Mouse (Mus musculus) frontal cortex, postnatal 36 days (tissue): ENCODE data around the gene Cyb5b.
"Not testable (repeated sequence)": the region's sequence is repeated elsewhere in the genome, so short reads cannot be mapped to it uniquely, and the experiment has no call there.

Experiments
- DNase-seq, 2 experiments: peaks; one replicate each; pipeline ENCODE4 v3.0.0; 2022; ENCODE audit warnings: low spot score in 2 of 2

Gene Cyb5b

DNA sequence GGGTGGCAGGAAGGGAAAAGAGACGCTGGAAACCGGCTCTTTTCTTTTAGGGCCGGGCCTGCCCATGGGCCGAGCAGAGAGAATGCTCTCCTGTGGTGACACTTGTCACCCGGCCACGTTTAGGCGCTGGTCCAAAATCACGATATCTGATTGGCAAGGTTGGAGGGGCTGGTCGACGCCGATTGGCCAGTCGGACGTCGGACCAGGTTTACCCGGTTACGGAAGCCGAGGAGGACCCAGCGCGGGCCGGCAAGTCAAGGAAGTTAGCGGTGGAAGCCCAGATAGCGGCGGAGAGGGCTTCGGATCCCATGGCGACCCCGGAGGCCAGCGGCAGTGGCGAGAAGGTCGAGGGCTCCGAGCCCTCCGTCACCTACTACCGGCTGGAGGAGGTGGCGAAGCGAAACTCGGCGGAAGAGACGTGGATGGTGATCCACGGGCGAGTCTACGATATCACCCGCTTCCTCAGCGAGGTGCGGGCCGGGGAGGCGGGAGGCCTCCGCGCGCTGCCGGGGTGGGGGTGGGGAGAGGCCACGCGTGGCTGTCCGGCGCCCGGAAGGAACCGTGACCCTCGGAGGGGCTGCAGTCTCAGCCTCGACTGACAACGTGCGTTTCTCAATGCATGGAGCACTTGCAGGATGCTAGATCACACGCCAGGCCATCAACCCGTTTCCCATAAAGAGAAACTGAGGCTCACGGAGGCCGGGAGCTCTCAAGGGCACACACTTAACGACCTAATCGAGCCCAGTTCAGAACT lies at the start of gene Cyb5b:
Gene Cyb5b, plus strand, starts transcription at position 237 of the 754 bp plus-strand sequence.
- DNase-seq: peak; percentile 94 to 95

DNA sequence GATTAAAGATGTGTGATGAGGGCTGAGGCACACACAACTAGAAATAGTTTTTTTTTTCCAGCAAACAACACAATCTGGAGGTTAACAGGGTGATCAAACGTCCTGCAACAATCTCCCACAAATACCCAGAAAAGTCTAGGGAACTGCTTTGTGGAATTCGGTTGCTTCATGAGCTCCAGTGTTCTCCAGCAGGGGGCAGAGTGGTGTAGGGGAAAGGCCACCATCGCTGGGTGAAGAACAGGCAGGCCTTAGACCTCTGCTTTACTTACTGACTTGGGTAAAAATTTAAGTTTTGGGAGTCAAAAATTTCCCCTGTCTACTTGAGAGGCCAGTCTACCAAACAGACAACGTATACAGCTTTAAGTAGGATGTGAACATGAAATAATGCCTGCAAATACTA lies 45.9 kb upstream of the Cyb5b start:
- peak; percentile 71 to 79 for DNase-seq

DNA sequence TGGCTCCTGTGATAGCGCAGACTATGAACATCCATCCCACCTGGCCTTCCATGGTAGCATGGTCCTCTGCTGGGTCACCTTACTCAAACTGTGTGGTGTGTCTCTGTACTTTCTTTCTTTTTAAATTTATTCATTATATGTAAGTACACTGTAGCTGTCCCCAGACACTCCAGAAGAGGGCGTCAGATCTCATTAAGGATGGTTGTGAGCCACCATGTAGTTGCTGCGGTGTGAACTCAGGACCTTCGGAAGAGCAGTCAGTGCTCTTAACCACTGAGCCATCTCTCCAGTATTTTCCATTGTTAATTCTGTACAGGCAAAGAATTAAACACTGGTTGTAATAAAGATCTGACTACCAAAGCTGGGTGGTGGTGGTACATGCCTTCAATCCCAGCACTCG lies 42.4 kb upstream of the Cyb5b start:
- not testable (repeated sequence) for DNase-seq

DNA sequence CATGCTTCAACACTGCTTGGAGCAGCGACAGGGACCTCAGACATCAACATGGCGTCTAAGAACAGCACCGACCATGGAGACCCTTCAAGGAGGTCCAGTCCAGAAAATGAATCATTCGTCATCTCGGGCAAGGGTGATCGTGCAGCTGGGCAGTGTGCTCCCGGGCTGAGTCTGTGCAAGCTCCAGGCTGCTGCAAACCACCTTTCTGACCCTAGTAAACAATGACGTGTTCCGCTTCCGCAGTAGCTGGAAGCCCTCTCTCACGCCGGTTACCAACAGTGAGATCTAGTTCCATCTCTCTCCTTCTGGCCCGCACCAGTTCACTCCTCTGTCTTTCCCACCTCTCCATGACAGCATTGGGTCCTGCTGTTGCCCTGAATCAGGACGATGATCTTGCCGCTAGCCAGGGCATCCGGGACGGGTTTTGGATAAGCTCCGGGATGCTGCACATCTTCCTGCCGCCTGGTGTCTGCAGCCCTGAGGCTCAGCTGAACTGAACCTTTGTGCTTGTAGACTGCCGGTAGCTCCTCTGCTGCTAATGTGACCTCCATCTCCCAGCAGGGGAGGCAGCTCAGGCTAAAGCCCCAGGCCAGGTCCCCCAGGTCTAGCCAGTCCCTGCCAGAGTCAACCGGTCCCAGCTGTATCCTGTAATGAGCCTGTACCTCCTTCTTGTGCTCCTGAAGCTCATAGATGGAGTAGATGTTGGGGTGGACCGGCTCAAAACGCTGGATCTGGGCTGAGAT lies 41.3 kb upstream of the Cyb5b start:
- no peak for DNase-seq

DNA sequence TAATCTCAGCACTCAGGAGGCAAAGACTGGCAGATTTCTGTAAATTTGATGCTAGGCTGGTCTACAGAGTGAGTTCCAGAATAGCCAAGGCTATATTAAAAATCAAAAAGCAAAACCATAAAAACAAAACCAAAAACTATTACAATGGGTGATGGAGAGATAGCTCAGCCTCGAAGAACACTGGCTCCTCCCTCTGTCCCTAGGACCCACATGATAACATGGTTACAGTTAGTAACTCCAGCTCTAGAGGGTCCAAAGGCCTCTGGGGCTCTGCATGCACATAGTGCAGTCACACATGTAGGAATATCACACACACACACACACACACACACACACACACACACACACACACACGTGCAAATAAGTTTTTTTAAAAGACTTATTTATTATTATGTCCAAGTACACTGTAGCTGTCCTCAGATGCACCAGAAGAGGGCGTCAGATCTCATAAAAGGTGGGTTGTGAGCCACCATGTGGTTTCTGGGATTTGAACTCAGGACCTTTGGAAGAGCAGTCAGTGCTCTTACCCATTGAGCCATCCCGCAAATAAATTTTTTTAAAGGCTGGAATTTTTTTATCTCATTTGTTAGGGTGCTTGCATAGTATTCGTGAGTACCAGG lies 40.5 kb upstream of the Cyb5b start:
- no peak for DNase-seq

DNA sequence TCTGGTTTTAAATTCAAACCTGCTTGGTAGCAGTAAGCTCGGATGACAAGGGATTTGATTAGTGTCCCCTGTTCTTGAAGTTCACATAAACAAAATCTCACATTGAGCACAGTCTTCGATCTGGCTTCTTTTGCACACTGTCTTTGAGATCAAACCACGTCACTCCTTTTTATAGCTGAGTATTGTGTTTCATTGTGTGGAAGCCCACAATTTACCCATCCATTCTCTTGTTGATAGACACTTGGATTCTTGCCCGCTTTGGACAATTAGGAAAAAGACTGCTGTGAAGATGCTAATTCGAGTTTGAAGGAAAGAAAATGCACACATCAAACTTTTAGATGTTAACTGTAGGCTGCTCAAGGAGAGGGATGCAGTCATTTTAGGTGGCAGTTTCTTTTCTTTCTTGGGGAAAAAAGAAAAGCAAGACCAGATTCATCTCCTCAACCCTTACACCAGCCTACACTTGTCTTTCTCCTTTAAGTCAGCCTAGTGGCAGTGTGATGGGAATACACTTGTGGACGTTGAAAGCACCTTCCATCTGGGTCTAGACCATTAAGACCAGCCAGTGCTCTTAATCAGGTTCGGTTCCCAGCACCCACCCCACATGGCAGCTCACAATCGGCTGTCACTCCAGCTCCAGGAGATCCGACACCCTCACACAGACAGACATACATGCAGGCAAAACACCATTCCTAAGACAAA lies 39.7 kb upstream of the Cyb5b start:
- DNase-seq: no peak

DNA sequence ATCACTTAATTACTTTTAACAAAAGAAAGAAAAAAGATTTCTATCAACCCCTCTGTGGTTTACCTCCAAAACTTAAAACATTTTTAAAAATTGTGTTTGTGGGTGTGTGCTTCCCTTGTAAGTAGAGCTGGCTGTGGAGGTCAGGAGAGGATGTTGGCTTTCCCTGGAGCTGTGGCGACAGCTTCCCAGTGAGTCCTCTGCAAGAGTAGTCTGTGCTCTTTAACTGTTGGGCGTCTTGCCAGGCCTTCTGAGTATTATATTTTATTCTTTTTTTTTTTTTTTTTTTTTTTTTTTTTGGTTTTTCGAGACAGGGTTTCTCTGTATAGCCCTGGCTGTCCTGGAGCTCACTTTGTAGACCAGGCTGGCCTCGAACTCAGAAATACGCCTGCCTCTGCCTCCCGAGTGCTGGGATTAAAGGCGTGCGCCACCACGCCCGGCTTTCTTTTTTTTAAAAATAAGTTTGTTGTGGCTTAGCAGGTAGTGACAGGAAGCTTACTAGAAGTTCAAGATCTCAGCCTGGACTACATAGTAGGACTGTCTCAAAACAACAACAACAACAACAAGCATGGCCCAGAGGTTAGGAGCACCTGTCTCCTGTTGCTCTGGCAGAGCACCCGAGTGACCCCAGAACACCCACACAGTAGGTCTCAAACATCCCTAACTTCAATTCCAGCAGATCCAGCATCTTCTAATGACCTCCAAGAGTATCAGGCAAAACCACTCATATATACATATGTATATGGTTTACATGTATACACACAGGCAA lies 38.9 kb upstream of the Cyb5b start:
- DNase-seq: no peak

DNA sequence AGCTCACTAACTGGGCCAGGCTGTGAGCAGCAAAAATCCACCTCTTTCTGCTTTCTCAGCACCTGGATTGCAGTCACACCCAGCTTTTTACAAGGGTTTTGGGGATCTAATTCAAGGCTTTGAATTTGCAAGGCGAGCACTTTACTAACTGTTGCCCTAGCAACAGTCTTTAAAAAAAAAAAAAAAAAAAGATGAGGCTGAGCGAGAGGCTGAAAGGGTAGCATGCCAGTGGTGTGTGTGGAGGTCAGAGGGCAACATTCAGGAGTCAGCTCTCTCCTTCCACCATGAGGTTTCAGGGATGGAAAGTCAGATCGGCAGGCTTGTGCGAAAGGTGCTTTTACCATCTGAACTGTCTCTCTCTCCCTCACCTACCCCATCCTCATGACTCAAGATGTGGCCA lies 37.2 kb upstream of the Cyb5b start:
- no peak for DNase-seq

DNA sequence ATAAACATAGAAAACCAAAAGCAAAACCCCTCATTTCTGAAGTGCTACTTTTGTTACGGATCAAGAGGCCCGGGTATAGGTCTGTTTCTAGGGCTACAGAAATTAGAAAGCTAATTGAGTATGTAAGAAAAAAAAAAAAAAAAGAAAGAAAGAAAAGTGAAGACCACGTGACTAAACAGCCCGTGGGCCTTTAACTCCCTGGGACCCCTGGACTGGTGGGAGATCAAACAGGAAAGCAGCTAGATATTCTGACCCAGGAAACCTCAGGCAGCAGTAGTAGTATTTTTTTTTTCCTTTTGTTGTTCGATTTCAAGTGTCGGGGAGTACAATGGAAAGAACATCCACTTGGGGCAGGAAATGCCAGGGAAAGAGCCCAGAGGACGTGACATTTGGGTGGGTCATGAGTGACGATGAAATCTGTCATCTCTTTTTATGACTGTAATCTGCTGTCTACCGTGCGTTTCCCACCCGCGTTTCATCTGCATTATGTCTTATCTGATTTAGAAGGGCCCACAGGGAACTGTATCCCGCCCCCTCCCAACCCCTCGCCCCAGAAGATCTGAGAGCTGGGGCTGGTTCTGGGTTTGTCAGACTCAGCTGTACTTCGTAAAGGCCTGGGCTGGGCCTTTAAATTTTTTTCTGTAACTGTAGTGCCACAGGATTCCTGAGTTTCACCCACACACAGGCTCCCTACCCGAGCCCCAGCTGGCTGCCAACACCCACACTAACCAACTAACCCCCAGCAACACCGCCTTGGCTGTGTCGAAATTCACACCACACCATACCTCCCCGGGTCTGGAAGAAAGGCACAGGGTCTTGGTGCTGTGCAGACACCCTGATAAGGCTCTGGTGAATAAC lies 36.1 kb upstream of the Cyb5b start:
- DNase-seq: peak; percentile 31

DNA sequence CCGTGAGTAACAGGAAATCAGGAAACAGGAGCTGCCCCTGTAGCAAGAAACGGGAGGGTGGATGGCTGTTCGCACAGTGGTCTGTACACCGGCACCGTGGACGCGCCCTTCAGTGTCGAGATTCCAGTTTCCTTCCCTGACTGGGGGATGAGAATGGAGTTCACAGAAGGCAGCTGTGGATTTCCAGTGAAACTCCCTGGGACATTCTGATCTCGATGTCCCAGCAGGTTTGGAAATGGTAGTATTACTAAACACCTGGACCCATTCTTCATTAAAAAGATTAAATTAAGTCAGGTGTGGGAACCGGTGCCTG lies 35.5 kb upstream of the Cyb5b start:
- no peak for DNase-seq

DNA sequence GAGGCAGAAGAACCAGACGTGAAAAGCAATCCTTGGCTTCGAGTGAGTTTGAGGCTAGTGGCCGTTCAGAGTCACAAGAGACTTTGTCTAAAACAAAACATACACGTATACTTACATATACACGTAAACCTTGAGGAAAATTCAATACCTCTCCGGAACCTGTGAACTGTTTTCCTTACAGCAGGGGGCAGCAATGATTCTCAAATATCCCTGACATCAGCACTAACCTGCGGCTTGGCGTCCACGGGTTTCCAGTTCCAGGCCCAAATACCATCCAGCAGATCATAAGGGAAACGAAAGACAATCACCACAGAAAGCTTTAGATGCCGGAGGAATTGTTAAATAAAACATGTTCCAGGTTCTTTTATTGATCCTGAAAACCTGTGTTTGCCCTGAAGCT lies 34.4 kb upstream of the Cyb5b start:
- DNase-seq: peak; percentile 72 to 89

DNA sequence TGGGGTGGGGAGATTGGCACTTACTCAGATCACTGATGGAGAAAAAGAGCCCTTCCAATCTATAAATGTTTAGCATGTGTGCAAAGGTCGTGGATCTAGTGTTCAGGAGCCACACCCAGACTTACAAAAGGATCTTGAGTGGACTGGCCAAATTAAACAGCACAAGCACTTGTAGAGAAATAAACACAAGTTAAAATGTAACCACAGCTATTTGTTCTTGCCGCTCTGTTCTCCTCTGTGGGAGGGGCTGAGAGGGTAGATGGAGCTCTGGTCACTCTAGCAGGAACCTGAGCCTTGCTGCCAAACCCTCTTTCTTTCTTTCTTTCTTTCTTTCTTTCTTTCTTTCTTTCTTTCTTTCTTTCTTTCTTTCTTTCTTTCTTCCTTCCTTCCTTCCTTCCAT lies 33.4 kb upstream of the Cyb5b start:
- no peak for DNase-seq

DNA sequence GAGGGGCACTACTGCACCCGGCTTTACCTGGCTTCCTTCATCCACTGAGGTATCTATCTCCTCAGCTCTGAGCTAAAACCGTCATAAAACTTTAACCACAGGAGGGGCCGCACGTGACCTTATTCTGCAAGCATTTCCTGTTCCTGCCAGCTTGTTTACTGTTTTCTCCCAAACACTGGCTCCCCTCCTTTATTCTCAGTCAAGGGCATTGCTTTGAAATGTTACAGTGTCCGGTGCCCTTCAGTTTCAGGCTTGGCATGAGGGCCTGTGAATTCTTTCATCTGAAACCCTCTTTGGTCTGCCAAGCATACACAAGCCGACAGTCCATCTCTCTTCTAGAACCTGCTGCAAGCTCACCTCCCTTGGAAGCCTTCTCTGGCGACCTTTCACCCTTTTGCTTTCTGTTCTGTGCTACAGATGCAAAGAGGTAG lies 31.6 kb upstream of the Cyb5b start:
- DNase-seq: no peak

DNA sequence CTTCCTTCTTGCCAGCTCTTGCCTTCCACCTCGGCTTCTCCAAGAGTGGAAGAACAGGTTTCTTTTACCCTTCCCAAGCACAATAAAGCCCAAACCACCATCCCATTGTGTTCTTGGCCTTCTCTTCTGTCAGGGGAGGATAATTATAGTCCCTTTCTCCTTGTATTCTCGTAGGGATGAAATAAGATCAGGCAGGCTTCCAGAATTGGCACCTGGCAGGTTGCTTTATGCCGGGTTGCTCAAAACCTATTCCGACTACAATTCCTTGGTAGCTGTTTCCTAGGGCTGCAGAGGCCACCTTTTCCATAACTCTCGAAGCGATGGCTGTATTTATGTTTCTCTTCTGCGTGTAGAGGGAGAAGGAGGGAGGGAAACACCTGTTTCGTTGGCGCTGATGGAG lies 31.0 kb upstream of the Cyb5b start:
- no peak for DNase-seq

DNA sequence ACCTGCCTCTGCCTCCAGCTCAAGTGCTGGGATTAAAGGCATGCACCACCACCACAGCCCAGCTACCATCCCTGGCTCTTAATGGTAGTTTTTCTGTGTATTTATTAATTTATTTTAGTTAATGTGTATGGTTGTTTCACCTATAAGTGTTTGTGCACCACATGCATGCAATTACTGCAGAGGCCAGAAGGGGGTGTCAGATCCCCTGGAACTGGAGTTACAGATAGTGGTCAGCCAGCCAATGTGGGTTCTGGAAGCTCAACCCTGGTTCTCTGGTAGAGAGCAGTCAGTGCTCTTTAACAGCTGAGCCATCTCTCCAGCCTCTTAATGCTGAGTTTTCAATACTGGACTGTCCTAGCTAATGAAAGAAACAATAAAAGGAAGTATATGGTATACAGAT lies 29.6 kb upstream of the Cyb5b start:
- no peak for DNase-seq

DNA sequence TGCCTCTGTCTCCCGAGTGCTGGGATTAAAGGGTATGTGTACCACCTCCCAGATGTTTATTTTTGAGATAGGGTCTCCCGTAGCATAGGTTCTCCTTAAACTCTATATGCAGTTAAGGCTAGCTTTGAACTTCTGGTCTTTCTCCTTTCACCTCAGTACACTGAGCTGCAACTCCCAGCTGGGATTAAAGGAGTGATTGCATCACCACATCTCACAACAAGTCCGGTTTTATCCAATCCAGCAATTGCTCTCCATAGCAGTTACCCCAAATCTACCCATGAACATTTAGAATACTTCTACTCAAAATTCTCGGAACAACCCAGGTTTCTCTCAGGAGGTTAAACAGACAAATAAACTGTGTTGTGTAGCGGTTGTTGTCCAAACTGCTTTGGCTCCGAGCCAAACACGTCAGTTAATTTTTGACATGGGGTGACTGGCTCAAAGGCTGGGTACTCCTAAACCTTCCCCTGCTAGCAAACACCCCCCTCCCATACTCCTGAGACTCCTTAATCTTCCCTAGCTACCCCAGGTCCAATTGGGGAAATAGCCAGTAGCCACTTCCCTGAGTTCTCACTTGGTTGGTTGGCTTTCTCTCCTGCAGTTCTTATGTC lies 28.7 kb upstream of the Cyb5b start:
- no peak for DNase-seq

DNA sequence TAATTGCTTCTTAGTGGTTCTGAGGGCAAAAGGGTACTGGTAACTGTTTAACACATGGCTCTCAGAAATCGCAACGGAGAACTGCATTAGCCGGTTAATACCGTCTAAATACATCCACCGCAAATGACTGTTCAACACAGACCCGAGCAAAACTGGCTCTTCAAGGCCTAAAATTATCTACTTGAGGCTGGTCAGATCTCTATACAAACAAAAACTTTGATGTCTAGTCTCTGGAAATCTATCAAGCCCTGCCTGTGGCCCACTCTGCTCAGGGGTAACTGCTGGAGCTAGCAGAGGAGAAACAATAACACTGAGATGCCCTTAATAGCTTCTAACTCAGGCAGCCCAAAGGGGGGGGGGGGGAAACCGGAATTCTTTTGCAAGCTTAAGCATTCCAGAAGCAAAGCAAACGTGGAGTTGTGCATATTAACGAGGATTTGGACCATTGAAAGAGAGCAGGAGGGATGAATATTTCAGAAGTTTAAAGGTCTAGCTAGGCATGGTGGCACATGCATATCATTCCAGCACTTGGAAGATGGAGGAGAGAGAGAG lies 27.3 kb upstream of the Cyb5b start:
- DNase-seq: no peak

DNA sequence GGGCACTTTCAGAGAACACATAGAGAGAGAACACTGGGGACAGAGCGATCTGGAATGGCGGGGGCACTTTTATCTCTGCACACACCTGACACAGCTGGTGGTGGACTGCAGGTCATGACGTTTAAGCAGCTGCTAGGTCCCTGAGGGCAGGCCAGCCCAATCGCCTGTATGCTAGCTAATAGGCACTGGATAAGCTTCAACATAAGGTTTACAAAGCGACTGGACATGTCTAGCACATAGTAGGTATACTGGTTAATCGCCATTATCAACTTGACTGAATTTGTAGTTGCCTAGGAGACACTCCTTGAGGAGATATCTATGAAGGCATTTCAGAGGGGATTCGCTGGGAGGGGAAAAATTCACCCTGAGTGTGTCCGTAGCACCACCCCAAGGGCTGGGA lies 26.1 kb upstream of the Cyb5b start:
- DNase-seq: no peak

DNA sequence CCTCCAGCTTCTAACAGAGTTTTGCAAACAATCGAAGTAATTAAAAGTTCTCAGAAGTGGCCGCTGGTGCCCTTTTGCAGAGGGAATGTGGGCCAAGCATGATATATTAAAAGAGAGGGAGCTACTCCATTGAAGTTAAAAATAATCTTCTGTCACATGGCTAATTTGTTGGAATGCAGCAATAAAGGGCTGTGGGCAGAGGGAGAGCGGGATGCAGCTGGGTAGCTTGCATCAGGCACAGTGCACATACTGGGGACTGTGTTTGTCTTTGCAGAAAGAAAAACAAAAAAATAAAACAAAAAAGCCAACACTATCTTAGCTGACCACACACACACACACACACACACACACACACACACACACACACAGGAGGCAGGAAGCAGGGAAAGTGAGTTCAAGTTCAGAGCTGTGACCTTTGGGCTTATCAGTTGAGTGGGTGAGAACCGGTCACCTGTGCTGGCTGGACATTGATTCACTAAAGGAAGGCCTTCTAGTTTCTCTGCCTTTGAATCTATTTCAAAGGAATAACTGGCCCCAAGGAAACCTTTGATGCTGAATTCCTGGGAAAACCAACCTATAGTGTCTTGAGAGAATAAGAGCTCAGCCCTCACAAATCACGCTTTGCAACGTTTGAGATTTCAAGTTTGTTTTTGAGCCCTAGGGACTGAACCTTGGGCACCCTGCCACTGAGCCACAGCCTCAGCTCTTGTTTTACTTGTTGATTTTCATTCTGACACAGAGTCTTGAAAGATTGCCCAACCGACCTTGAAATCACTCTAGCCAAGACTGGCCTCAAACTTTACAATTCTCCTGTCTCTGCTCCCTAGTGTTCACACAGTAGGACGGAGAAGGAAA lies 21.0 kb upstream of the Cyb5b start:
- no peak for DNase-seq
